Mouse (Mus musculus): ENCODE data around the gene Msh3.
"Not testable (repeated sequence)": the region's sequence is repeated elsewhere in the genome, so short reads cannot be mapped to it uniquely, and the experiment has no call there.

The Msh3 gene

DNA sequence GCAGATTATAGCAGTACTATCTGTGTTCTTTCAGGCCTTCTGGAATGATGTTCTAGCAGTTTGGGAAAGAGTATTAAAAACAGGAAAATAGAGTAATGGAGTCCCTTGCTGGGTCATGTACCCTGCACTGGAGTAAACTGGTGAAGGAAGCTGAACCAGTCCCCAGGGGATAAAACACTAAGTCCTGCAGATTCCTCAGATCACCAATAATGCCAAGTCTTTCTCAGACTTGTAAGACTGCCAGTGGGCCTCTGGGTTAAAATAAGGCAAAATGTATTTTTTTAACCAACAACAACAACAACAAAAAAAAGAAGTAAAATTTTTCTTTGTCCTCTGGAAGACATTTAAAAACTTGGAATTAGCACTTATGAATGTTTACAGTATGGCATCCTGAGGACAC lies 102.5 kb downstream of the Msh3 start:
- DNase-seq (ENCODE audit: low spot score): no peak

DNA sequence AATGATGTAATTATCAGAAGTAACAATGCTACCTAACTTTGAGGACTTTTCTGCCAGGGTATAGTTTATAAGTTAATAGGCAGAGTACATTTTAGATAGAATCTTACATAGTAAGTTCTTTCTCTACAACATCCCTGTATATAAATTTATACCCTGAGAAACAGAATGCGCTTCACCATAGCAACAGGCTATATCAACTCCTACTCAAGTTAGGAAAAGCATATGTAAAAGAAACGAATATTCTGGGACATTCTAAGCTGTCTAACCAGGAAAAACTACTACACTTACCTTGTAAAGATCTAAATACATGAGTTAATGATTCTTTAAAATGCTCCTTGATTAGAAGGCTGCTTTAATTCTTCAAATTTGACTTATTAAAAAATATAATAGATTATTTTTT lies 107.2 kb downstream of the Msh3 start:
- DNase-seq (ENCODE audit: low spot score): no peak

DNA sequence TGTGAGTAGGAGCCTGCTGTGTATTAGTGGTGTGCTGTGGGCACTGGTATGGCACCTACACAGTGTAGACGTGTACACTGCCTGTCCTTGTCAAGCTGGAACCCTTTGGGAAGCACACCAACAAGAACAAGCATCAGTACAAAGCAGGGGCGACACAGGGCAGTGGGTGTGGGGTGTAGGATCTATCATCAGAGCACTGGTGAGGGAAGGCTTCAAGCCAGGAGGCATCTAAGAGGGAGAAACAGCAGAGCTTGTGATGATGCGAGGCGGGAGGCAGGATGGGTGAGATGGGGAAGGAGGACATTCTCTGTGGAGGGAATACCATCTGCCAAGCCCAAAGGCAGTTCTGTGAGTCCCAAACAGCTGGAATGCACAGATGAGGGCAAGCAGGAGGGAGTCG lies 107.8 kb downstream of the Msh3 start:
- DNase-seq (ENCODE audit: low spot score): no peak

DNA sequence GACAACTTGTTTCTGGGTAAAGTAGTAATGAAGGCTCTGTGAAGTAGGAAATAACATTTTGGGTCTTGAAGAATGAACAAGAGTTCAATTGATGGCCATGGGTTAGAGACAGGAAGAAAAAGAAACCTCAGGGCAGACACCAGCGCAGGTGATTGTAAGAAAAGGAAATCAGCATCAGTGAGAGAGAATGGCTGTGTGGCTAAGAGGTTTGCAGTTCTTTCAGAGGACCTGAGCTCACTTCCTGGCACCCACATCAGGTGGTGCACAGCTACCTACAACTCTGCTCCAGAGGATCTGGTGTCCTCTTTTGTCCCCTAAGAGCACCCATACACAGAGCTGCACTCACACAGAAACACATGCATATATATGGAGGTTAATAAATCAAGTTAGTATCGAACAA lies 110.1 kb downstream of the Msh3 start:
- no peak for DNase-seq (ENCODE audit: low spot score)

DNA sequence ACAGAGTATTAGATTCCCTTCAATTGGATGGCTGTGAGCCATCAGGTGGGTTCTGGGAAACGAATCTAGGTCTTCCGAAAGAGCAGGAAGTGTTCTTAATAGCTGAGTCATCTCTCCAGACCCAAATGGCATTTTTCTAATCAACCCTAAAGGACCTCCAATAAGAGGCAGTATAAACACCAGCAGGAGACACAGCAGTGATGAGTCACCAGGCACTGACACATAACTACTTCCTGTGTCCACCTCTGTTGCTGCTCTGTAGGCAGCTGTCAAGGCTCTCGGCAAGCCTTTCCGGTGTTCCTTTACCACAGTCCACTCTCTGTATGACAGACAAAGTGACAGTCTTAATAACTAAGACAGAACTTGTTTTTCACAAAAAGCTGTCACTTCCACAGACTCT lies 113.4 kb downstream of the Msh3 start:
- DNase-seq (ENCODE audit: low spot score): no peak

DNA sequence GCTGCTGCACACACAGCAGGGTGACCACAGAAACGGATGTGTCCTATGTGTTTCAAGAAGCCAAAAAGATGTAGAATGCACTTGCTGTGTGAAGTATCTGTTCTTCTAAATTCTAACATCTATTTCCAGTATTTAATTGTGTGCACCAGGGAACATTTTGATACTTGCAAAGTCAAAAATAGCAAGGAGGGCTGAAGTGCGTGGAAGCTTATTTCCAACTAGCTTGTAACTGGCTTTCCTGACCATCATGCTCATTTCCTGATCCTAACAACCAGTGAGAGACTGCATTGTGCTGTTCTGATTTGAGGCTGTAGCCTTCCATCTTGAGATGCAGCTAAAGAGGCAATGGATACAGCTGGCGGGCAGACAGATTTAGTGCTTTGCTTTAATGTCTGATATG lies 116.9 kb downstream of the Msh3 start:
- no peak for DNase-seq (ENCODE audit: low spot score)

DNA sequence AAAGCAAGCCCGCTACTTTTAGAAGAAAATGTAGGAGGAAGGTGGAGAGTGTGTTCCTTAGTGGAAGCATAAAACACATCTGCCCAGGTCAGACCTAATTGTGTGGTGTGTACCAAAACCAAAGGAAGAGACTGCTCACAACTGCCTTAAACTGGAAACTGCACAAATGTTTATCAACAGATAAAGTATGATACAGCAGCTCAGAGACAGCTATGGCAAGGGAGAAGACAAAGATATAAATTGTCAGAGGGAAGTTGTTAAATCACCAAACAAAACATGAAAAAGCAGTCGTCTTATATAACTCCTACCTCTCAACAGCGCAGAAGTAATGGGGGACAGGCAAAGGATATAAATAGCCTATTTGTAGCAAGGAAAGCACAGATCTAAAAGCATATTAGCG lies 117.8 kb downstream of the Msh3 start:
- no peak for DNase-seq (ENCODE audit: low spot score)

DNA sequence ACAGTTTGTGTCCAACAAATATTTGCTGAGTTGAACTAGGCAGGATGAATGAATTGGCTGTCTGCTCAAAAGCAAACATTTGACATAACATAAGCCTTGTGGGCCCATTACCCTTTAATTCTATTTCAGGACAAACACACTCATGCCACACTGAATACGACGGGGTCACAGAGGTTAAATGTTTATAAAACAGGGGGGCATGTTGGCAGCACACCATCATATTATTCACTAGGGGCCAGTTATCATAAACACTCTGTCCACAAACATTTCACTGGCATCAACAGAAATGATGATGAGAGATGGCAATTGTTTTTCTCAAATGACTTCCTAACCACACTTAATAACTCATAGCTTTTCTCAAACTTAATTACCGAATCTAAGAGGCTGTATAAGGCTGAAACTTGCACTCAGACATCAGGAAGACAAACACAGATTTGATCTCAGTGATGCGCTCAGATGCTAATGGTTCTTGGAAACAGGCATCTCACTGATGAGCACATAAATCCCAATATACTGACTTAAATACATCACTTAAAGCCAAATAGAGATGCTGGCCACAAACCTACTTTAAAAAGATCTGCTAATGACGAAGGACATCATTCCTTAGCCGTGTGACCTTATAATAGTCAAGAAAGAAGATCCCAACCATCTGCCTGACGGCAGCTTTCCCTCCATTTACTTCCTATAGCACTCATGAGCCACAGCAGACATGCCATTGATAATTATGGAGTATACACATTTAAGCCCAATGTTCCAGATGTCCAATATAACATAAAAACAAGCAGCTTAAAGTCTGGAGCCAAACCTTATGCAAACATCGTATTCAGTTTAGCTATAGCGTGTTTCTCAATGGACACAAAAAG lies 122.5 kb downstream of the Msh3 start:
- no peak for DNase-seq (ENCODE audit: low spot score)

DNA sequence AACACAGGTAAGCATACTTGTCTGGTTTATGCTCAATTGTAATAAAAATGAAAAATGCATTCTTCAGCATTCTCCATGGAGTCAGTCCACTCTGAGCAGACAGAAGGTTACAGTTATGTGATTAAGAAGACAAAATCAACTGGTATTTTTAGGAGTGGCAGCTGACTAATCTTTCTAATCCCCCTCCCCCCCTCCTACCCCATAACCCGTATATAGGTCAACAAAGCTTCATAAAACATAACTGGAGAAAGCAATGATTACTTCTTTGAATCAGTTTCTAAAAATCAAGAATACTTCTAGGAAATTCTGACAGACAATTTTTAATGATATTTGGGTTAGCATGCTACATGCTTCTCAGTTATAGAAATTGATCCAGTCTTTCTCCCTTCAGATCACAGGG lies 126.8 kb downstream of the Msh3 start:
- DNase-seq (ENCODE audit: low spot score): no peak

DNA sequence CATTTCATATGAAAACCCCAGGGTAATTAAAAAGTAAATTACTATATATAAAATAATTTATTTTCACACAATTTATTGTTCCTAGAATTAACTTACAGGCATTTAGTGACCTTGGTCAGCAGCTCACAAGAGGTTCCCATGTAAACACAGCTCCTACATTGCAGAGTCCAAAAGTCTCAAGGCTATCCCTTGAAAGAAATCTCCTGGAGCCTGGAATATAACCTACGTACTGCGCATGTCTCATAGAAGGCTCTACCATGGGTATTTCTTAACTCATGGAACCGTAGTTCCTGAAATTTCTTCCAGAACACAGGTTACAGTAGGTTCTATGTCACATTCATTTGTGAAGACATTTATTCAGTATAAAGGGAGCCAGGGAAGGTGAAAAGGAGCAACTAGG lies 131.2 kb downstream of the Msh3 start:
- no peak for DNase-seq (ENCODE audit: low spot score)

DNA sequence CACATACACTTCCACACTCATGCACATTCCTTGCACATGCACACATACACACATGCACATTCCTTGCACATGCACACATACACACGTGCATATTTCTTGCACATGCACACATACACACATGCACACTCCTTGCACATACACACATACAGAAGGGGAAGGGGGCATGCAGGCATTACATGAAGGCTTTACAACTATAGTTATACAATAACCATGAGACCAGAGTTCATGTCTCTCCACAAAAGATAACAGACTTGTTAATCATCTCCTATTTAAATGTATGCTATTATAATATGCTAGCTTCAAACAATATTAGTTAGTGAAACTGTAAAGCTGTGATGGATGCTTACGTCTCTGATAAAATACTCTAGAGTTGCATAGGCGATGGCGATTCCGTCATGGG lies 132.0 kb downstream of the Msh3 start:
- DNase-seq (ENCODE audit: low spot score): no peak

DNA sequence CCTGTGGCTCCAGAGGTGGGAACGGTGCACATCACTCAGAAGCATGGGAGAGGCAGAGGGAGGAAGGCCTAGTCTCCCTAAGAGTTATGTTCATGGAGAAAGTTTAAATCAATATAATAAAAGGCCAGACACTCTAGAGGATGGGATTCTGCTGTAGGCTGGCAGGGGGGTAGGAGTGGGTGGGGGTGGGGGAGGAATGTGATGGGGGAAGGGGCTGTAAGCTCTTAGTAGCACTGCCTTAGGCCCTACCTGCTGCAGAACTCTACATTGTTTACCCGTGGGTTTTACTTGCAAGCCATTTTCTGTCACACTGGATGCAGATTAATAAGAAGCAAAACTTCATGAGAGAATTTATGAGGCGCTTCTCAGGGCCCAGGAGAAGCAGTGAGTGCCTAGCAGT lies 135.0 kb downstream of the Msh3 start:
- no peak for DNase-seq (ENCODE audit: low spot score)

DNA sequence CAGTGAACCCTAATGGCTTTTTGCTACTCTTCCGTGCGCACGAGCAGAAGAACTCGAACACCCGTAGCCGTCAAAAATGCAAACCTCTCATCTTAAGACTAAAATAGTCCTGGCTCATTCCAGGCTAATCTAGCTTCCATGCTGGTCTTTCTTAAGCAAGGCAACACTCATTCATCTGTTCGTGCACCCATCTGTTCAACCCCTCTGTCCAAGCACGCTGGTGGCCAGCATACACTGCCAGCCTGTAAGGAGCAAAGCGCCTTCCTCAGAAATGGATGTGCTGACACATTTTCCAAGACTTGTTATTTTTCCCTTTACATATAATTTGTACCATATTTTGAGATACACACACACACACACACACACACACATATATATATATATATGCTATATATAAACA lies 137.6 kb downstream of the Msh3 start:
- no peak for DNase-seq (ENCODE audit: low spot score)

DNA sequence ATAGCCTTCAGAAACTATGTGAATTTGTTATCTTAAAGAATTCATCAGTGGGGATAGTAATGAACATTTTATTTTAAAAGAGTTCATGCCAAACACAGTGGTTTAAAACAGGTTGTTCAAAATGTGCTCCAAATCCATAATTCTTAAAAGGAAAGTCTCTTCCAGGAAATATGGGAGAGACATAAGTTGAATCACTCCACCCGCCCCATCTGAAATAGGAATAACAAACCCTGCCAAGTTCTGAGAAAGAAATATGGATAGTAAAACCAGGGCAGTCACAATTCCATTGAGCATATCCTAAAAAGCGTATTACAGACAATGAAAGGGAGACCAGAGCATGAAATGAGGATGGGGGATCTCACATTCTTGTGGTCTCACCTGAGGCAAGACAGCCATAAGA lies 157.9 kb downstream of the Msh3 start:
- no peak for DNase-seq (ENCODE audit: low spot score)

DNA sequence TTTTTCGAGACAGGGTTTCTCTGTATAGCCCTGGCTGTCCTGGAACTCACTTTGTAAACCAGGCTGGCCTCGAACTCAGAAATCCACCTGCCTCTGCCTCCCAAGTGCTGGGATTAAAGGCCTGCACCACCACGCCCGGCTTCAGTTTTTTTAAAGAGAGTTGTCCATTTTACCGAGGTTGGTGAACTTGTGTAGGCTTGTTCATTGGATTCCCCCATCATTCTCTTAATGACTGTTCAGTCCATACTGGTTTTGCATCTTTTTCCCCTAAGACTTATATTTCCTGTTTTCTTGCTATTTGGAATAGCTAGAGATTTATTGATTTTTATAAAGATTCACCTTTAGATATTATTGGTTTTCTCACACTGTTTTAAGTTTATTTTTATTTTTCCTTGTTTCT lies 161.0 kb downstream of the Msh3 start:
- DNase-seq (ENCODE audit: low spot score): not testable (repeated sequence)

DNA sequence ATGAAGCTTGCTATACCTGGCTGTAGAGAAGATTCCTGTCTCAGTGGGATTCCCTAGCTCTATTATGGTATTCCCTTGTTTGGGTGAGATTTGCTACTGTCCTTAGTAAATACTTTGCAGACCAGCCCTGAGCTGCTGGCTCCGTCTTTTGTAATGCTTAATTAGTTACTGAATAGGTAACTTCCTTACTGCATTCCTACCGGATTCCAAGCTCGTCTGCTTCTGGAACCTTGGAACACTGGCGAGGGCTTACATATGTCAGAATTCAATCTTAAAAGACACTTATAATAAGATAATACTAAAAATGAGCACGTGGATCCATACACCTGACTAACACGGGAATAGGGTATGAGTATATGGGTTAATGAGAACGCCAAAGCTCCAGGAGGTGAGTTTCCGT lies 182.1 kb downstream of the Msh3 start:
- DNase-seq (ENCODE audit: low spot score): not testable (repeated sequence)
